Mouse (Mus musculus) kidney, postnatal 10 days (tissue): ENCODE measurements around the gene H2al1o.
"Not testable (repeated sequence)": the region's sequence is repeated elsewhere in the genome, so short reads cannot be mapped to it uniquely, and the experiment has no call there.

Experiments
- DNase-seq: peaks from one replicate; pipeline ENCODE4 v3.0.0; 2021; ENCODE audit warnings: mixed read lengths

Gene H2al1o

GRCm38 (mm10) chrX:9572309-9572708 lies at the start of gene H2al1o:
Gene H2al1o (minus strand): TSS chrX:9572409.
- DNase-seq = not testable (repeated sequence)

GRCm38 (mm10) chrX:9598036-9598435 lies 25.8 kb upstream of the H2al1o start:
- not testable (repeated sequence) for DNase-seq

GRCm38 (mm10) chrX:9536881-9537280 lies 35.3 kb downstream of the H2al1o start:
- DNase-seq = no peak
